Mouse (Mus musculus) cerebral cortex, adult 2 months (tissue): ENCODE data around the gene Ap1m2.

Experiments used
- WGBS: fragments of 180-500 bp; shearing (Covaris S2); methylation state at CpG from one replicate; pipeline ENCODE4 v1.1.7; 2018; 5-methylcytosine and 5-hydroxymethylcytosine counted together

Ap1m2 gene

DNA sequence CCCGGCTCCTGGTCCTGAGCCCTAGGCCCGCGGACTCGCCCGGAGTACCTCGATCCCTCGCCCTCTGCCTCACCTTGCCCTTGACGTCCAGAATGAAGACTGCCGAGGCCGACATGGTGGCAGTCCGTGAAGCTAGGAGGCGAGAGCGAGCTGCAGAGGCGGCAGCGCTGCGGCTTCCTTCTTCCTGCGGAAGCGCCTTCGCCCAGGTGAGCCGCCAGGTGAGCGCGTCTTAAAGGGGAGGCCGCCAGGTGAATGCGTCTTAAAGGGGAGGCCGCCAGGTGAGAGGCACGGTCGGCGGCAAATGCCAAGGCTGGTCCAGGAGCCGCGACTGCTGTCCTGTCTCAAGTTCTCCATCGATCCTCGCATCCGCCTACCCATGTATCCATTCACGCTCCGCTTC, at the start of gene Ap1m2:
TSS of gene Ap1m2 (minus strand) at position 204 of the 400 bp plus-strand sequence.
- WGBS, result 18% methylated on average over 34 of the region's 35 CpGs

DNA sequence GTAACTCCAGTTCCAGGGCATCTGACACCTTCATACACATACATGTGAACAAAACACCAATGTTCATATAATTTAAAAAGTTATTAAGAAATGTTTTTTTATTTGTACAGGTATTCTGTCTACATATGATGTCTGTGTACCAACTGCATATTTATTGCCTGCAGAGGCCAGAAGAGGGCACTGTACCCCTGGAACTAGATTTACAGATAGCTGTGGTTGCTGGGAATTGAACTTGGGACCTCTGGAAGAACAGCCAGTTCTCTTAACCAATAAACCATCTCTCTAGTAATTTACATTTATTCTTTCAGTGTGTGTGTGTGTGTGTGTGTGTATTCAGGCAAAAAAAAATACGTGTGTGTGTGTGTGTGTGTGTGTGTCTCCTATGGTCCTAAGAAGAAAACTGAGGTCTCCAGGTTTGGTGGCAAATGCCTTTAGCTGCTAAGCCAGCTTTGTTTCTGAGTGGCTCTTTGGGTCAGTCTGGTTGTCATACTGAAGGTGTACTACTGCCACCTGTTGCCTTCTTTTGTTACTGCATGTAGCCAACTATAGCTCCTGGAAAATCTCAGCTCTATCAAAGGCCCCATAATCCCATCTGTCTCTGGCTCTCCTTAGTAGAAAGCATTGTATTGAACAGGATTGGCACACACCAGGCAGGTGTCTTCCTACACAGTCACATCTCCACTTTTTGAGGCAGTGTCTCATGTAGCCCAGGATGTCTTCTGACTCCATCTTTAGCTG, 45.0 kb upstream of the Ap1m2 start:
- WGBS, result 9% methylated on average over 1 of the region's 1 CpGs

DNA sequence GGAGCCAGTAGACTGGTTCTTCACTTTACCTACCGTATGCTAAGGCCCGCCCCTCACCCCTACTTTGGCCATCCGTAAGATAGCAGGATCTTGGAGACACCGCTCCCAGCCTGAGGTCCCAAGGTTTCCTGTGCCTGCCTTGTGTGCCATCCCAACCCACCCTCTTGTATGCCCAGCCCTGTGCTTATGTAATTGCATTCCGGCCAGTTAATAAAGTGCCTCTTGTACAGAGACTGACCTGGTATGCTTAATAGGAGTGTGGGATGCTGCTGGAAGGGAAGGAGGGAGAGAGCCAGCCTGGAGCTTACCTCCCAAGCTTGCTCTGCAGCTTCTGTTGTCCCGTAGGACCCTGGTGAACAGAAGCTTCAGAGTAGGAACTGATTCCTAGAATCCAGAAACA, 42.7 kb upstream of the Ap1m2 start:
- 90% methylated on average over 6 of the region's 6 CpGs for WGBS

DNA sequence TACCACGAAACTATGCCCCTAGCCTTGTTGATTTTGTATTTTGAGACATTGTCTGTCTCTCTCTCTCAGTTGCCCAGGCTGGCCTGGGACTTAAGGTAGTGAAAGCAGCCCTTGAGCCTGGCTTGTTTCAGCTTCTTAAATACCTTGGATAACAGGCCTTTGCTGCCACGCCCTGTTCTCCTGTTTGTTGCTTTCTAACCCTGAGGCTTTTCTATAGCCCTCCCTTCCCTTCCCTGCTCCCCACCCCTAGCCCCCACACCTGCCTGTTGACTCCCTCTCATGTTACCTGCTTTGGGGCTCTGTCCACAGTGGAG, 41.2 kb upstream of the Ap1m2 start:
- WGBS, result 87% methylated on average over 2 of the region's 2 CpGs

DNA sequence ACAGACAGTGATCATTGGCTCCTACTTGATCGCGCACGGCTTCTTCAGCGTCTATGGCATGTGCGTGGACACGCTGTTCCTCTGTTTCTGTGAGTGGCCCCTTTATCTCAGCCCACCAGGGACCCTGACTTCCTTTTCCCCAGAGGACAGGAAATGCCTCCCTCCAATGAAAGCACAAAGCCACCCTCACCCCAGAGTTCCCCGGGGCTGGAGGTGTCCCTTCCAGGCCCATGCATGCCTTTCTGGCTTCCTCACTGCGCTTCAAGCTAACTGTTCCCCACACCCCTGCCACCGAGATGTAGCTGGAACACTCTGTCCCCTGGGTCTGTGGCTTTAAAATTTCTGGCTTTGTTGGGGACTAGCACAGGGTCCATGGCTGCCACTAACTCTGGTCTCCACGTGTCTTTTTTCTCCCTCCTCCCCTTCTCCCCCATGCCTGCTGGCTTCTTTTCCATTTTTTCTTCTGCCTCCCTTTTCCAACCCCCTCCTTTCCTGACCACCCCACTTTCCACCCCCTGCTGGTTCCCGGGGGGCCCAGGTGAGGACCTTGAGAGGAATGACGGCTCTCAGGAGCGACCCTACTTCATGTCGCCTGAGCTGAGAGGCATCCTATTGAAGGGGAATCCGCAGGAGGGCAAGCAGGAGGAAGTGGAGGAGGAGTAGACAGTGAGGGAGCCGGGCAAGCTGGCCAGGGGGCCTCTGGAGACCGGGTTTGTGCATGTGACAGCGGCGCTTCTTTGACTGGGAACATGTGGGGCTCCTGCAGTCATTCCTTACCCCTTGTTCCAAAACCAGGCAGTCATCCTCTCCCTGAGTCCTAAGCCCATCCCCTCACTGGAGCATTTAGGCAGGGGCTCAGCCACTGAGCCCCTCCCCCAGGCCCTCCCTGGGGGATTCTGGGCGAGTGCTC, 40.6 kb upstream of the Ap1m2 start:
- 62% methylated on average over 20 of the region's 20 CpGs for WGBS

DNA sequence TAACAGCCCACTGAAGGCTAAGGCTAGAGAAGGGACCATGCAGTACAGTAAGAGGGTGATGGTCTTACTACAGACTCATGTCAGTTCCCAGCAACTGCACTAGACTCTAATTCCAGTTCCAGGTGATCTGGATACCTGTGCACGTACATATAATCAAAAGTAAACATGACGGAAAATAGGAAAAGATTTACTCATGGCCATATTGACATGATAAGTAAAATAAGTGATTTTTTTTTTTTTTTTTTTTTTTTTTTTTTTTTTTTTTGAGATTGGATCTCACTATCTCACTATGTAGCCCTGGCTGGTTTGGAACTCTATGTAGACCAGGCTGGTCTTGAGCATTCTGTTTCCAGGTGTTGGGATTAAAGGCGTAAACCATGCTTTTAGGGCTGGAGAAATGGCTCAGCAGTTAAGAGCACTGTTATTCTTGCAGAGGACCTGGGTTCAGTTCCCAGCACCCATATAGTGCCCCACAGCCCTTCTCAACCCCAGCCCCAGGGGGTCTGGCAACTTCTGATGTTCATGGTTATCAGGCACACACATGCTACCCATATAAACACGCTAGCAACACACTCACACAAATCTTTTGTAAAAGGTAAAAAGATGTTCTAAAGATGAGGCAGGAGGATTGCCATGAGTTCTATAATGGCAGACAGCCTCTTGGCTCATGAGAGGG, 39.7 kb upstream of the Ap1m2 start:
- WGBS, result 96% methylated on average over 4 of the region's 4 CpGs

DNA sequence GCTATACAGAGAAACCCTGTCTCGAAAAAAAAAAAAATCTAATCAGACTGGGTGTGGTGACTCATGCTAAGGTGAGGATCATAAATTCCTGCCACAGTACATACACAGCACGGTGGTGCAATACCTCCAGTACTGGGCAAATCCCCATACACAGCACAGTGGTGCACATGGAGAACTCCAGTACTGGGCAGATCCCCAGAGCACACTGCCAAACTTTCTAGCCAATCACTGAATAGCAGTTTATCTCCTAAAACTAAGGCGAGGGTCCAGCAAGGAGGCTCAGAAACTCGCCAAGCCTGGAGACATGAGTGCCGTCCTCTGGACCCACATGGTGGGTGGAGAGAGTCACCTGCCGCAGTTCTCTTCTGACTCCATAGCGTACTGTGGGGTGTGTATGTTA, 39.0 kb upstream of the Ap1m2 start:
- 83% methylated on average over 7 of the region's 7 CpGs for WGBS

DNA sequence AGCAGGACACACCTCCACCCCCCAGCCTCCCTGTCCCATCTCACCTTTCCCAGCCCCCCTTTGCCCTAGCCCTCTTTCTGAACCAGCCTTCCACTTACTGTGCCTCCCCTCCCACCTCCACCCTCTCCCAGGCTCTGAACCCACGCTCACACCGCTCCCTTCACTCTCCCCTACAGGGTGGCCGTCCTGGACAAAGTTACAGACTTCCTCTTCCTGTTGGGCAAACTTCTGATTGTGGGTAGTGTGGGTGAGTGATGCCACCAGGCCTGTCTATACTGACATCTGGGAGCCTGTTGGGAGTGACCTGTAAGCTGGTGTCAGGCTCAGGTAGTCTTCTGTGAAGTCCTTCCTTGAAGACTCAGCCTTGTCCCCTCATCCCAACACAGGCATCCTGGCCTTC, 36.0 kb upstream of the Ap1m2 start:
- 78% methylated on average over 3 of the region's 3 CpGs for WGBS

DNA sequence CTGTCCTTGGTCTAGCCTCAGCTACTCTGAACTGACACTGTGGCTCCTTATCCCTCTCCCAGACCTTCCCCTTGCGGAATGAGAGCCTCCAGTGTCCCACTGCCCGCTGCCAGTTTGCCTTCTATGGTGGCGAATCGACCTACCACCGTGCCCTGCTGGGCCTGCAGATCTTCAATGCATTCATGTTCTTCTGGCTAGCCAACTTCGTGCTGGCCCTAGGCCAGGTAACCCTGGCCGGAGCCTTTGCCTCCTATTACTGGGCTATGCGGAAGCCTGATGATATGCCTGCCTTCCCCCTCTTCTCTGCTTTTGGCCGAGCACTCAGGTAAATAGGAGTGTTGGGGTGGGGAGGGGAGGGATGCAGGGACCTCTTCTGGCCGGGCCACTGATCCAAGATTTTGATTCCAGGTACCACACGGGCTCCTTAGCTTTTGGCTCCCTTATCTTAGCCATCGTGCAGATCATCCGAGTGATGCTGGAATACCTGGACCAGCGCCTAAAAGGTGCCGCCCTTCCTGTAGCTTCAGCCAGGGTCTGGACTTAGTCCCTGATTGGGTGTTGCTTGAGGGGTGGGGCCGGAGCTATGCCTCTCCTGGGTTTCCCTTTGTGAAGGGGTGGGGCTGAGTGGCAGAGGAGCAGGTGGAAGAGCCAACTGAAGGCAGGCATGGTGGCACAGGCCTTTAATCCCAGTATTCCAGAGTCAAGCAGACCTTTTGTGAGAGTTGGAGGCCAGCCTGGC, 34.7 kb upstream of the Ap1m2 start:
- WGBS, result 70% methylated on average over 16 of the region's 16 CpGs

DNA sequence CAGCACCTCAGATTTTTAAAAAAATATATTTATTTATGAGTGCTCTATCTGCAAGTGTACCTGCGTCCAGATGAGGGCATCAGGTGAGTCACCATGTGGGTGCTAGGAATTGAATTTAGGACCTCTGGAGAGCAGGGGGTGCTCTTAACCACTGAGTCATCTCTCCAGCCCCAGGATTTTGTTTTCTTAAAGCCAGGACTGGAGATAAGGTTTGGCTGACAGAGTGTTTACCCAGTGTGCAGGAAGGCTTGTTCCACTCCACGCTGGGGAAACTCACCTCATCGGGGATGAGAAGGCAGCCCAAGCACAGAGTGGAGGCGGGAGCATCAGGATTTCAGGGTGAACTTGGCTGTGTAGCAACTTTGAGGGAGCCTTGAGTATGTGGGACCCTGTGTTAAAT, 28.3 kb upstream of the Ap1m2 start:
- 86% methylated on average over 4 of the region's 4 CpGs for WGBS

DNA sequence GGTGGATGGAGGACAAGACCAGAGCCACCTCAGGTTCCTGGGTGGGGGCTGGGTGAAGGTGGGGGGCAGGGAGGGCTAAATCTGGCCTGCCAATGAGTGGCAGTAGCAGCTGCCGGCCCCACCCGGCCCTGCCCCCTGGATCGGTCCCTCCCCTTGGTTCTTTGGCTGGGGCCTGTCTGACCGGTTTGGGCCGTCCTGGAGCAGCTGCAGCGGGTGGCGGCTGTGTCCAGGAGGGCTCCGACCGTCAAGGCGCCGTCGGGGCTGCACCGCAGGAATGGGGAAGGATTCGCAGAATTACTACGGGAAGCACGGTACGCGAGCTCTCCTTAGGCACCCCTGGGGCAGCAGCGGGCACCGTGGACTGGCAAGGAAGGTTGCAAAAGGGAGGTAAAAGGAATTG, 25.5 kb upstream of the Ap1m2 start:
- WGBS, result 53% methylated on average over 20 of the region's 20 CpGs

DNA sequence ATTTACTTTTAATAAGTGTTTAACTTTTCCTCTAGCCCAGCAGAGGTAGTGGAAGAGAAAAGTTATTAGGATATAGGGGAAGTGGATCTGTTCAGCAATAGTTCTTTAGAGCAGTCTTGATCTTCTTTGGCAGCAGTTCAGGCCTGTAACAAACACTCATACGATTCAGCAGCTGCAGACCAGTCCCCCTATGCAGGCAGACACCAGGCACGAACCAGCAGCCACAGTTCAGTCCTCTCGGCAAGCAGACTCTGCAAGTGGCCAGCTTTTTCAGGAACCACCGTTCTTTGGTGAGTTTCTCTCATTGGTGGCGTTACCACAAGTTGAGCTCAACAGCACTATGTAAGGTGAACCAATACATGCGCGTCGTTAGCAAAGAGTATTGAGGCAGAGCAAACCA, 24.4 kb upstream of the Ap1m2 start:
- 76% methylated on average over 8 of the region's 8 CpGs for WGBS

DNA sequence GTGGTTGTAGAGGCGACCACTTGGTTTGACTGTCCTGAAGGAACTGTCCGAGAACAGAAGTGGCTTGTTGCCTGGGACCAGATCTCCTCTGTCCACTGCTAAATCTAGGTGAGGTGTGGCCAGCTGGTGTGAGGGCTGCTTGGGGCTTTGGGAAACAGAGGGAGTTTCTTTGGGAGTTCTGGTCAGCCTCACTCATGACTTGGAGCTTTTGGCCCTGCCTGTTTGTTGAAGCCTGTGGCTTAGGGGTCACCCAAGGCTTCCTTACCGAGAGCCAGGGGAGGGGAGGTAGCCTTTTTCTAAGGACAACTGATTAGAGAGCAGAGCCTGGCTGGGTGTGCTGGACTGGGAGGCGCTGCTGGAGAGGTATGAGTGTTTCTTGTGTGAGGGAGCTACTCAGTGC, 23.3 kb upstream of the Ap1m2 start:
- 86% methylated on average over 4 of the region's 4 CpGs for WGBS

DNA sequence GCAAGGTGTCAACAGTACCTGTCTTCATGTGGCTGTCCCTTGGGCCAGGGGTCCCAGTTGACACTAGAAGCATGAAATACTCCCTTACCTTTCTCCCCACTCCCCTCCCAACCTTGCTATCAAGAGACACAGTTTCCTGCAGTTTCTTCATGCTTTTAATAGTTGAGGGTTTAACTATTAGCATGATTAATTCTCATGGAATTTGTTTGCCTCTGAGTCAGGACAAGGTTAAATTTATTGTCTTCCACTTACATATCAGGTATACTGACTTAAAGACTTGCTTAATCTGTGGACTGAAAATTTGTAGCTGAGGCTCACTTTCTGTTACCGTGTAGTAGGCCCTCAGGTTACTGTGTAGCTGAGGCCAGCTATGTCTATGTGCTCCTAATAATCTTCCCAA, 21.4 kb upstream of the Ap1m2 start:
- 98% methylated on average over 1 of the region's 1 CpGs for WGBS

DNA sequence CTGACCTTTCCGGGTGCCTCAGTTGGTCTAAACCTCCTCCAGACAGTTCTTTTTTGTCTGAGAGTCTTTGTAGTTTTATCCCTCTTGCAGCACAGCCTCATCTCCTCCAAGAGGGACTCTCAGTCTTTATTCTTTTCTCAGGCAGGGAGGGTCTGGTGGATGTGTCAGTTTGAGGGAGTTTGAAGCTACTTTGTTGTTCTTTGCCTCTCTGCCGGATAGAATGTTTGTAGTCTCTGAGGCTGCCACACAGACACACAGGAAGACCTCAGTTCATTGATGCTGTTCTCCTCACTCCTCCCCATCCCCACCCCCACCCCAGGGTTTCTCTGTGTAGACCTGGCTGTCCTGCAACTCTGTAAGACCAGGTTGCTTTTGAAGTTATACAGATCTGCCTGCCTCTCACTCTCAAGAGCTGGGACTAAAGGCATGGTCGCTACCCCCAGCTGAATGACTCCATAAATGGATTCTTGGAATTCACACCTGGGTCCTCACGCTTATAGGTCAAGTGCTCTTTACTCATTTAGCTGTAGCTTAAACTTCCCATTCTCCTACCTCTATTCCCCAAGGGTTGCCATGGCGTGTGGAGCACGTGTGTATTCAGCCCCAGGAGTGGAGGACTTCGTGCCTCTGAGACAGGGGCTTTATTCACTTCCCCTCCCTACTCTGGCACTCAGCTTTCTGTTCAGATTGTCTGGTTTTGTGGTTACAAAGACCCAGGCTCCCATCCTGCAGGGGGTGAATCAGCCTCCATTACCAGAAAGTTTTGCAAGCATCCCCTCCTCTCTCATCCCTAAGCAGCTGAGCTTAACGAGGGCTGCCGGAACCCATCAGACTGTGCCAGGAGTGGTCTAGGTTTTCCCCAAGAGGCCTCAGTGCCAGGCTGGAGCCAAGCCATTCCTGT, 20.3 kb upstream of the Ap1m2 start:
- WGBS, result 47% methylated on average over 9 of the region's 9 CpGs

DNA sequence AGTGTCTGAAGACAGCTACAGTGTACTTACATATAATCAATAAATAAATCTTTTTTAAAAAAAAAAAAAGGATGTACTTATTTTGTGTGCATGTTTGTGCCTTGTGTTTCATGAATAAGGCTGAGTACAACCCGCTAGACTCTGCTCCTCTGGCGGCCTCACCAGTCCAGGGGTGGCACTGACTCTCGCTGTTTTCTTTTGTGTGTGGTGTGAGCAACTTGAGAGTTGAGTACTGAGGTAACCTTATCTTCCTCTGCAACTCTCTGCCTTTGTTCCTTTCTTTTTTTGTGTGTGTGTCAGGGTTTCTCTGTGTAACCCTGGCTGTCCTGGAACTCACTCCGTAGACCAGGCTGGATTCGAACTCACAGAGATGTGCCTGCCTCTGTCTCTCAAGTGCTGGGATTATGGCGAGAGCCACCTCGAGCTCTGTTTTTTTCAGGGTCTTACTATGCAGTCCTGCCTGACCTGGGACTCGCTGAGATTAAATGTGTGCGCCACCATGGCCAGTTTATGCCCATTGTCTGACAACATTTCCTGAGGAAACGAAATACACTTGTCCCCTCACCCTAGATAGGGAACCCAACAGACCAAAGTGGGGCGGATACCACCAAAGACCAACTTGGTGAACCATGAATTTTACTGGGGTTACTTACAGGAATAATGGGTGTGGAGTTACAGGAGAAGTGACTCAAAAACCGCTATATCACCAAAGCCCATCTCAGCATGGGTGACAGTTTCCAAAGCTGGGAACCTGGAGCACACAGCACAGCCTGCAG, 19.4 kb upstream of the Ap1m2 start:
- WGBS, result 91% methylated on average over 12 of the region's 12 CpGs

DNA sequence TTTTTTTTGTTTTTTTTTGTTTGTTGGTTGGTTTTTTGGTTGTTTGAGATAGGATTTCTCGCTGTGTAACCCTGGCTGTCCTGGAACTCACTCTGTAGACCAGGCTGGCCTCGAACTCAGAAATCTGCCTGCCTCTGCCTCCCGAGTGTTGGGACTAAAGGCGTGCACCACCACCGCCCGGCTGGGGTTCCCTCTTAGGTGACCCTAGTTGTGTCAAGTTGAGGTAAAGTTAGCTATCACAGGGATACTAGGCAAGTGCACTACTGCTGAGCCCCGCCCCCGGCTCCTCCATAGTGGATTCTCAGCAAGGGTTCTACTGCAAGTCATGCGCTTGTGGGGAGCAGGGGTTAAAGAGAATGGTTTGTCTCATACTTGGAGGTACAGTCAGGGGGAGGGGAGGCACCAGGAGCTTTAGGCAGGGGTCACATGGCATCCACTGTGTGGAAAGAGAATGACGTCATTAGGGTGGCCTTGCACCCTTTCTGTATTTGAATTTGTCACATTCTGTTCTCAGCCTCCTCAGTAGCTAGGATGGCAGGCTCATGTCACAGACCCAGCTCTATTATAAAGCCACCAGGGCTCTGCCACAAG, 17.7 kb upstream of the Ap1m2 start:
- 90% methylated on average over 10 of the region's 10 CpGs for WGBS

DNA sequence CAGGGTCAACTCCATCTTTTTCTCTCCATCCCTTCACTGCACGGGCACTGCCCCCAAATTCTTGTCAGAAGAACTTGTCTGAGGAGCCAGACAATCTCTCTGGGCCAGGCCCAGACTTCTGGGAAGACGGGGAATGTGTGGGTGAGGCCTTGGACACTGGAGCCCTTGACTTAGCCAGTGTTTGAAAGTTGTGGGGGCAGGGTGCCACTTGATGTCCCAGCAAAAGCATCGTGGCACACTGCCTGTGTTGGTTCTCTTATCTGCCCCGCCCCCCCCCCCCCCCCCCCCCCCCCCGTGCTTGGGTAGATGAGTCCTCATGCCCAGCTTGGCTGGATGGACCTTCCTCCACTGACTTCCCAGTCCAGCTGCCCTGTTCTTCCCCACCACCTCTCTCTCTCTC, 16.9 kb upstream of the Ap1m2 start:
- 26% methylated on average over 4 of the region's 5 CpGs for WGBS

DNA sequence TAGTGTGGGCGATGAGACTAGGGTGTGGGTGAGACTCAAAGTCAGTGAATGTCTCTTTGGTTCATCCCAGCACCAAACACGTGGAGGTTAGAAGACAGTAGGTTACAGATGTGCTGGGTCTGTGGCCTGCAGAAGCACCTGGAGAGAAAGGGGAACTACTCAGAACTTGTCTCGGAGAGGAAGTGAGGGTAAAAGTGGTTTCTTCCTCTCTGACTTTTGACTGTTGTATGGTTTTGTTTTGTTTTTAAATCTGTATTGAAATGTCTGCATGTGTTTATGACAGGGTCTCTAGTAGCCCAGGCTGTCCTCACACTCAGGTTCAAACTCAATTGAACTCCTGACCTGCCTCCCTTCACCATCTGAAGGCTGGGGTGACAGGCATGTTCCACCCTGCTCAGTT, 15.9 kb upstream of the Ap1m2 start:
- WGBS, result 64% methylated on average over 3 of the region's 3 CpGs

DNA sequence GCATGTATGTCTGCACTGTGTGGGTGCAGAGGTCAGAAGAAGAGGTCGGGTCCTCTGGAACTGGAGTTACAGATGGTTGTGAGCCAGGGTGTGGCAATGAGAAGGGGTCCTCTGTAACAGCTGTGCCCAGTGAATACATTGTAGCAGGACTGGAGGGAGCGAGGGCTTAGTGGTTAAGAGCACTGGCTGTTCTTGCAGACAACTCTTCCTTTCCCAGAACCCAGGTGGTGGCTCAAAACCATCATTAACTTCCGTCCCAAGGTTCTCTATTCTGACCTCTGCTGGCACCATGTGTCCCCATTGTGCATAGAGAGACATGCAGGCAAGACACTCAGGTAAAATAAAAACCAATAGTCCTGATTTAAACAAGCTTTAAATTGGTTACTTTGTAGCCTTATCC, 15.4 kb upstream of the Ap1m2 start:
- WGBS, result 75% methylated on average over 3 of the region's 3 CpGs
